11 mouse cellular contexts compared by ENCODE assay signal in genomic region chr1:159878681-159879080, GRCm38 (mm10).
DNase-seq lines count a peak whose midpoint lies in the region; ATAC-seq and TF ChIP-seq lines count a peak whose summit lies in the region.
"Had no signal": no experiment of that assay in that cellular context is flagged by ENCODE, and none has a peak within 500 bp of the region (broad histone marks: within the 10 kb centered on the region; RNA-seq: fewer than 3 reads in every experiment).

No protein-coding gene starts in this region.

- no peaks in the 10 kb centered on the region for H3K27me3 ChIP-seq in kidney, postnatal 0 days (ENCODE audit: insufficient read depth, low read length)

- H3K4me3 ChIP-seq in kidney, postnatal 0 days (replicated peaks; ENCODE audit: low read depth, low read length), result no peak overlapping the region
- H3K4me3 ChIP-seq: erythroblast, embryonic 14.5 days; neural tube, embryonic 13.5 days had no signal

- H3K27ac ChIP-seq in kidney, postnatal 0 days, result no peak overlapping the region
- H3K27ac ChIP-seq: neural tube, embryonic 13.5 days had no signal

- H3K36me3 ChIP-seq in kidney, postnatal 0 days (ENCODE audit: insufficient read depth, low read length), result no peaks in the 10 kb centered on the region
- H3K36me3 ChIP-seq: neural tube, embryonic 13.5 days had no signal

- no peak overlapping the region for H3K9ac ChIP-seq in kidney, postnatal 0 days (ENCODE audit: low read depth, low read length)
- H3K9ac ChIP-seq: neural tube, embryonic 13.5 days had no signal

- no peaks in the 10 kb centered on the region for H3K9me3 ChIP-seq in kidney, postnatal 0 days (replicated peaks; ENCODE audit: low read length)
- H3K9me3 ChIP-seq: neural tube, embryonic 13.5 days had no signal

- no peak for ATAC-seq in kidney, postnatal 0 days (replicated peaks; ENCODE audit: low FRiP score, low read depth)

- peak; percentile 27 for DNase-seq in kidney, postnatal 0 days (ENCODE audit: low spot score)
- DNase-seq in kidney, adult 9 months, result no peak
- peak; percentile 23 for DNase-seq in ES-CJ7 (ENCODE audit: low read depth, low spot score)
- peak; percentile 47 for DNase-seq in brain, adult 2 months (ENCODE audit: low read depth, low spot score)
- peak; percentile 34 for DNase-seq in forelimb bud, embryonic 11.5 days (ENCODE audit: low read depth, low spot score)
- no peak for DNase-seq in adrenal gland, adult 18-20 months (ENCODE audit: low spot score in 2 of 2)
- DNase-seq in ovary, adult 18-20 months (ENCODE audit: low spot score), result no peak
- no peak for DNase-seq in ovary, postnatal 14 days (ENCODE audit: low spot score)
- DNase-seq: kidney, adult 18-20 months had no signal

- H3K4me1 ChIP-seq in kidney, postnatal 0 days (replicated peaks; ENCODE audit: insufficient read depth, low read length), result no peaks in the 10 kb centered on the region
- H3K4me1 ChIP-seq: neural tube, embryonic 13.5 days had no signal

- WGBS in kidney, postnatal 0 days, result 40% methylated on average over 3 of the region's 3 CpGs

- peak; percentile 62 for TF ChIP-seq CTCF in kidney, postnatal 0 days (IDR thresholded peaks at IDR 0.05; ENCODE audit: low read depth)

- no peak overlapping the region for H3K4me2 ChIP-seq in kidney, postnatal 0 days (ENCODE audit: low read length)
- H3K4me2 ChIP-seq: neural tube, embryonic 13.5 days had no signal

Comparison
In these comparisons a context has a peak if more than half of its experiments do, and no peak if none do; other contexts are left out.
1. DNase-seq: peak in kidney, postnatal 0 days (single experiment), ES-CJ7 (single experiment), brain, adult 2 months (single experiment) and forelimb bud, embryonic 11.5 days (single experiment); none in kidney, adult 9 months (single experiment), adrenal gland, adult 18-20 months (0 of 2), ovary, adult 18-20 months (single experiment) and ovary, postnatal 14 days (single experiment).